Mouse (Mus musculus) embryonic facial prominence, embryonic 14.5 days (tissue): ENCODE data around the gene Matn3. TPM values are rescaled to one million over a fixed set of nuclear protein-coding genes. Genes with fewer than 3 reads are reported as not detected.

Source experiments
- ATAC-seq: fragments of 200-750 bp; cut with Nextera tagmentation; 2 replicates; pipeline ENCODE4 v1.8.0; 2017; ENCODE audit warnings: low read depth, moderate number of reproducible peaks, moderate TSS enrichment
- DNase-seq: peaks from one replicate; pipeline ENCODE4 v3.0.0-alpha.2; 2015; ENCODE audit warnings: low spot score
- H3K27ac ChIP-seq: fragments of 300-500 bp; sonication (generic); replicated peaks from 2 replicates; pipeline ENCODE4 v1.5.1; 2014; ENCODE audit warnings: low read depth, mild to moderate bottlenecking, low read length, moderate library complexity
- H3K27me3 ChIP-seq: fragments of 300-500 bp; sonication (generic); replicated peaks from 2 replicates; pipeline ENCODE4 v1.6.1; 2014; ENCODE audit warnings: low read length; ENCODE audit not compliant: control insufficient read depth, insufficient read depth
- H3K36me3 ChIP-seq: fragments of 300-500 bp; sonication (generic); 2 replicates; pipeline ENCODE4 v1.6.1; 2014; ENCODE audit warnings: low read length, mixed read lengths; ENCODE audit not compliant: control insufficient read depth, insufficient read depth
- H3K4me1 ChIP-seq: fragments of 300-500 bp; sonication (generic); 2 replicates; pipeline ENCODE4 v1.6.1; 2014; ENCODE audit warnings: antibody characterized with exemption, low read length; ENCODE audit not compliant: control insufficient read depth, insufficient read depth
- H3K4me2 ChIP-seq: fragments of 300-500 bp; sonication (generic); 2 replicates; pipeline ENCODE4 v1.6.1; 2014; ENCODE audit warnings: low read depth, mild to moderate bottlenecking, low read length, moderate library complexity, mixed read lengths
- H3K4me3 ChIP-seq: fragments of 300-500 bp; sonication (generic); 2 replicates; pipeline ENCODE4 v1.5.1; 2014; ENCODE audit warnings: low read depth, mild to moderate bottlenecking, low read length
- H3K9ac ChIP-seq: fragments of 300-500 bp; sonication (generic); 2 replicates; pipeline ENCODE4 v1.6.1; 2014; ENCODE audit warnings: low read depth, mild to moderate bottlenecking, low read length, moderate library complexity, mixed read lengths
- H3K9me3 ChIP-seq: fragments of 300-500 bp; sonication (generic); 2 replicates; pipeline ENCODE4 v1.6.1; 2016; ENCODE audit warnings: low read length; ENCODE audit not compliant: control insufficient read depth
- WGBS: fragments of 180-500 bp; shearing (Covaris S2); extraction: QIAGEN DNeasy Blood & Tissue Kit; methylation state at CpG from one replicate; pipeline ENCODE4 v1.1.7; 2014; 5-methylcytosine and 5-hydroxymethylcytosine counted together
- polyA plus RNA-seq: library from polyadenylated mRNA; unstranded; fragments of >200 nt; fragmentation: Nextera tagmentation; extraction: Ambion mirVana; gene quantifications from 2 replicates; pipeline ENCODE4 v1.2.1, GENCODE M21; 2014

Matn3 gene
- polyA plus RNA-seq, 1 experiment from 2014 or later, result 11.1 TPM

DNA sequence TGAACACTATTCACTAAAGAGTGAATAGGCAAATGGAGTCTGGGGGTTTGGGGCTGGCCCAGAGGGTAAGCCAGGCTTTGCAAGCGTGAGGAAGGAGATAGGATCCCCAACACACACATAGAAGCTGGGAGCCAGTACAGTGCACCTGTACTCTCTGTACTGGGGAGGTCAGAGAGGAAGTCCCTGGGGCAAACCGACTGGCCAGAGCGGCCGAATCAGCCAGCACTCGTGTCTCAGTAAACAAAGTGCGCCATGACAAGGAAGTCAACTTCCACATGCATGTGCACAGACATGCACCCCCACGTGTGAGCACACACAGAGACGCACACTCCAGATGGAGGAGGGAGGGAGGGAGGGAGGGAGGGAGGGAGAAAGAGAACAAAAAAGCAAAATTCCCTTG is 45.5 kb downstream of the Matn3 start:
- Histone ChIP-seq H3K9ac (no peak overlapping the region), H3K27me3 (no peaks in the 10 kb centered on the region), H3K36me3 (peaks cover 22% of the 10 kb centered on the region; the same call in 1 of the 2 replicates), H3K4me2 (no peak overlapping the region), H3K27ac (no peak overlapping the region), H3K4me1 (no peaks in the 10 kb centered on the region), H3K4me3 (no peak overlapping the region), H3K9me3 (no peaks in the 10 kb centered on the region)
- 67% methylated on average over 8 of the region's 8 CpGs for WGBS
- DNase-seq, result no peak
- ATAC-seq, result no peak

DNA sequence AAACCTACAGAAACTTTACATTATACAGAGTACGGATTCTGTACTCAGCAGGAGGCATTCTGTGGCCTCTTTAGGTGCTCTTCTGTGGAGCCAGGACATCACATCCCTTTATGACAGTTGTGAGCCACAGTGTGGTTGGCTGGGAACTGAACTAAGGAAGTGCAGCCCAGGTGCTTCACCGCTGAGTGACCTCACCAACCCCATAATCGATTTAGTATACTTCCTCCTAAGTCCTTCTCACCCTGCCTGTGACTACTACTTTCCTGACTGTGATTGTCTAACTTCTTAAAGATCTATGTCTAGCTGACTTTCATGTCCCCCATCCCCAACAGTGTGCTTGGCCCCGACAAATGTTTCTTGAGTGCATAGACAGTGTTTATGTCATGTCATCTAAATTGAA is 50.6 kb downstream of the Matn3 start:
- H3K9ac ChIP-seq, result no peak overlapping the region
- H3K4me1 ChIP-seq, result no peaks in the 10 kb centered on the region
- no peak overlapping the region for H3K27ac ChIP-seq
- no peaks in the 10 kb centered on the region for H3K27me3 ChIP-seq
- peaks cover 20% of the 10 kb centered on the region; the same call in 1 of the 2 replicates for H3K36me3 ChIP-seq
- H3K4me2 ChIP-seq, result no peak overlapping the region
- DNase-seq, result no peak
- H3K4me3 ChIP-seq, result no peak overlapping the region
- no peak for ATAC-seq
- no peaks in the 10 kb centered on the region for H3K9me3 ChIP-seq
- WGBS, result 86% methylated on average over 4 of the region's 4 CpGs

GRCm38 (mm10) chr12:9002038-9002648 is 54.4 kb downstream of the Matn3 start:
- Histone ChIP-seq H3K4me1 (no peaks in the 10 kb centered on the region), H3K9me3 (no peaks in the 10 kb centered on the region), H3K27ac (no peak overlapping the region), H3K4me2 (0 out of 2 replicates have a peak overlapping the region, but pooled peaks have one; percentile 33), H3K27me3 (no peaks in the 10 kb centered on the region), H3K4me3 (no peak overlapping the region), H3K36me3 (peaks cover 11% of the 10 kb centered on the region), H3K9ac (0 out of 2 replicates have a peak overlapping the region, but pooled peaks have one; percentile 31)
- 18% methylated on average over 5 of the region's 5 CpGs for WGBS
- ATAC-seq, result peak; percentile 57; the same call in 1 of the 2 replicates
- DNase-seq, result peak; percentile 94

DNA sequence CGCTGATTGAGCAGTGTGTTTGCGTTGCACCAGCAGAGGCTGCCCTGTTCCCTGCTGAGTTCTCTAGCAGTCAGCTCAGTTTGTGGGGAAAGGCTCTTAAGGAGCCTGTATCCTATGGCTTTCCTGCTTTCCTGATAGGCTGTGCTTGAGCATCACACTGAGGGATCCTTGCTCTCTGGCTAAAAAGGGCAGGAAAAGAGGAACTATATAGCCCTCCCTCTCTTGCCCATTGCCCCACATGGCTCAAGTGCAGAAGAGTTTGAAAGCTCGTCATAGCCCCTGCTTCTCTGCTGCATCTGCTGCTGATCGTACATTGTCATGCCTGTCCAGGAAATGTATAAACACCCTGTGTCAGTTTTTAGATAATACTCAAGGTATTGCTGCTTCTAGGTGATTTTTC is 59.4 kb downstream of the Matn3 start:
- no peaks in the 10 kb centered on the region for H3K9me3 ChIP-seq
- no peak overlapping the region for H3K9ac ChIP-seq
- ATAC-seq (no peak), DNase-seq (no peak)
- H3K4me3 ChIP-seq, result no peak overlapping the region
- 58% methylated on average over 4 of the region's 4 CpGs for WGBS
- H3K27me3 ChIP-seq, result no peaks in the 10 kb centered on the region
- peaks cover 10% of the 10 kb centered on the region for H3K36me3 ChIP-seq
- no peaks in the 10 kb centered on the region for H3K4me1 ChIP-seq
- H3K27ac ChIP-seq, result no peak overlapping the region
- H3K4me2 ChIP-seq, result no peak overlapping the region

DNA sequence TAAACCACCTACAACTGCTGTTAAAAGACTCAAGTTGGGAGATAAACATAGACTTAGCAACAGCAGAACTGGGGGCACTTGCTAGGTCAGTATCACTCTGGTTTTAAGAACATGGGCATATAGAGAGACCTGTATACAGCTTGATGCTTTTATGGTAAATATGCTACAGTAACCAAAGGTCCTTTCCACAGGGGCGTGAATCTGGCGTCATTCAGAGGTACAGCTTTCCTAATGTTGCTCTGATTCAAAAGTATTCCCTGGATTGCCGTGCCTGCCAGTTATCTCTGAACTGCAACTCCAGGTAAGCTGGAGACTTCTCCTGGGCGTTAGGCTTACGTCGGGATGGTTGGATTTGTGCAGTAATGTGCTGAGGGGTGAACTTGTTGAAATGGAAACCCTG is 60.1 kb downstream of the Matn3 start:
- Histone ChIP-seq H3K36me3 (peaks cover 15% of the 10 kb centered on the region), H3K27me3 (no peaks in the 10 kb centered on the region), H3K9me3 (no peaks in the 10 kb centered on the region), H3K4me3 (no peak overlapping the region), H3K4me2 (no peak overlapping the region), H3K27ac (no peak overlapping the region), H3K4me1 (no peaks in the 10 kb centered on the region), H3K9ac (no peak overlapping the region)
- DNase-seq, result no peak
- no peak for ATAC-seq
- WGBS, result 83% methylated on average over 6 of the region's 6 CpGs

- Histone ChIP-seq H3K4me3 (no peak overlapping the region), H3K36me3 (peaks cover 18% of the 10 kb centered on the region), H3K9ac (no peak overlapping the region), H3K4me1 (no peaks in the 10 kb centered on the region), H3K9me3 (no peaks in the 10 kb centered on the region), H3K27ac (no peak overlapping the region), H3K27me3 (no peaks in the 10 kb centered on the region), H3K4me2 (no peak overlapping the region)
- DNase-seq (no peak), ATAC-seq (no peak)
- WGBS, result 64% methylated on average over 4 of the region's 4 CpGs
Measured at GRCm38 (mm10) chr12:9010311-9010710, 62.6 kb downstream of the Matn3 start.

GRCm38 (mm10) chr12:9016376-9016775 is 68.6 kb downstream of the Matn3 start:
- Histone ChIP-seq H3K9ac (no peak overlapping the region), H3K4me2 (no peak overlapping the region), H3K27me3 (no peaks in the 10 kb centered on the region), H3K9me3 (no peaks in the 10 kb centered on the region), H3K4me1 (no peaks in the 10 kb centered on the region), H3K36me3 (peaks cover 36% of the 10 kb centered on the region), H3K27ac (no peak overlapping the region), H3K4me3 (no peak overlapping the region)
- ATAC-seq (no peak), DNase-seq (no peak)
- WGBS, result 93% methylated on average over 9 of the region's 9 CpGs

DNA sequence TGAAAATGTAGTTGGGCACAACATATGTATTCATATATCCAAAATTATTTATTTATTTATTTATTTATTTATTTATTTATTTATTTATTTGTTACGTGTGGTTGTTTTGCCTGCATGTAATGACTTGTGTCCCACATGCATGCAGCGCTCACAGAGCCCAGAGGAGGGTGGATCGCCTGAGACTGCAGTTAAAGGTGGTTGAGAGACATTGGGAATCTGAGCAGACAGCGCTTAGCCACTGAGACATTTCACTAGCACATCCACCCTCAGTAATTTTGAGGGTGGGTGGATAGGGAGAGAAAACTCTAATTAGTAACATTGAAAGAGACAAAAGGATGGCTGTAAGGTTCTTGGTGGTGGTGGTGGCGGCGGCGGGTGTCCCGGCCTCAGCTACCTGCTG is 72.7 kb downstream of the Matn3 start:
- no peak for DNase-seq
- no peak overlapping the region for H3K27ac ChIP-seq
- ATAC-seq, result no peak
- H3K36me3 ChIP-seq, result peaks cover 39% of the 10 kb centered on the region; the same call in 1 of the 2 replicates
- WGBS, result 94% methylated on average over 8 of the region's 8 CpGs
- H3K4me3 ChIP-seq, result no peak overlapping the region
- H3K4me1 ChIP-seq, result no peaks in the 10 kb centered on the region
- H3K9me3 ChIP-seq, result no peaks in the 10 kb centered on the region
- no peaks in the 10 kb centered on the region for H3K27me3 ChIP-seq
- no peak overlapping the region for H3K9ac ChIP-seq
- H3K4me2 ChIP-seq, result no peak overlapping the region

- H3K27ac ChIP-seq, result no peak overlapping the region
- WGBS, result 64% methylated on average over 3 of the region's 3 CpGs
- no peak for DNase-seq
- H3K4me3 ChIP-seq, result no peak overlapping the region
- H3K36me3 ChIP-seq, result peaks cover 39% of the 10 kb centered on the region; the same call in 1 of the 2 replicates
- ATAC-seq, result no peak
- H3K9me3 ChIP-seq, result no peaks in the 10 kb centered on the region
- H3K4me1 ChIP-seq, result no peaks in the 10 kb centered on the region
- no peak overlapping the region for H3K4me2 ChIP-seq
- no peaks in the 10 kb centered on the region for H3K27me3 ChIP-seq
- no peak overlapping the region for H3K9ac ChIP-seq
Measured at GRCm38 (mm10) chr12:9020986-9021385, 73.3 kb downstream of the Matn3 start.
